Mouse (Mus musculus): ENCODE results near the gene G530012D18Rik. TPM values are rescaled to one million over a fixed set of nuclear protein-coding genes. Genes with fewer than 3 reads are reported as not detected.

Gene G530012D18Rik
- polyA plus RNA-seq (2015; fragmentation: Illumina TruSeq; extraction: RNeasy Lipid Tissue Mini Kit (QIAGEN cat#74804); ENCODE audit: insufficient read depth, low read depth, low replicate concordance), result not detected

GRCm38 (mm10) chr1:85575376-85575775, at the start of gene G530012D18Rik:
Gene G530012D18Rik (plus strand): TSS chr1:85575676.

GRCm38 (mm10) chr1:85598271-85599012, 23.0 kb downstream of the G530012D18Rik start, which contains the start of gene Sp110:
Gene Sp110 (minus strand): TSS chr1:85598817.

GRCm38 (mm10) chr1:85600078-85600477, 24.6 kb downstream of the G530012D18Rik start, which contains the start of gene Sp140:
Gene Sp140 (plus strand): TSS chr1:85600378.

Other genes with a start within 250 kb of the G530012D18Rik start
- gene Sp110, start 23.1 kb downstream of the G530012D18Rik start, polyA plus RNA-seq (2015; fragmentation: Illumina TruSeq; extraction: RNeasy Lipid Tissue Mini Kit (QIAGEN cat#74804); ENCODE audit: insufficient read depth, low read depth, low replicate concordance), result 3.6 TPM
- gene Sp140, start 24.7 kb downstream of the G530012D18Rik start, polyA plus RNA-seq (2015; fragmentation: Illumina TruSeq; extraction: RNeasy Lipid Tissue Mini Kit (QIAGEN cat#74804); ENCODE audit: insufficient read depth, low read depth, low replicate concordance), result 4.6 TPM
- 17.6 TPM for gene Sp100, start 74.3 kb downstream of the G530012D18Rik start, polyA plus RNA-seq (2015; fragmentation: Illumina TruSeq; extraction: RNeasy Lipid Tissue Mini Kit (QIAGEN cat#74804); ENCODE audit: insufficient read depth, low read depth, low replicate concordance)
- gene A630001G21Rik, start 203.0 kb downstream of the G530012D18Rik start, polyA plus RNA-seq (2015; fragmentation: Illumina TruSeq; extraction: RNeasy Lipid Tissue Mini Kit (QIAGEN cat#74804); ENCODE audit: insufficient read depth, low read depth, low replicate concordance), result 1.4 TPM
- gene Cab39, start 217.8 kb downstream of the G530012D18Rik start, polyA plus RNA-seq (2015; fragmentation: Illumina TruSeq; extraction: RNeasy Lipid Tissue Mini Kit (QIAGEN cat#74804); ENCODE audit: insufficient read depth, low read depth, low replicate concordance), result 14.9 TPM

Data from pancreas, adult 10 weeks (tissue).